Mouse (Mus musculus) heart, postnatal 36 days (tissue): ENCODE measurements around the gene Epc2. TPM values are rescaled to one million over a fixed set of nuclear protein-coding genes. Genes with fewer than 3 reads are reported as not detected.
"Not testable (repeated sequence)": the region's sequence is repeated elsewhere in the genome, so short reads cannot be mapped to it uniquely, and the experiment has no call there.

Experiments used
- DNase-seq, 2 experiments: peaks; one replicate each; pipeline ENCODE4 v3.0.0; 2021 to 2022
- intact Hi-C: fragments of 180-260 bp; cut with DNase I; formaldehyde crosslinking; loops from one replicate; pipeline ENCODE4 v1.15.1; 2025
- total RNA-seq, 2 experiments: library from RNA; stranded (reverse); gene quantifications; 2 replicates each; pipeline ENCODE4 v1.2.3; 2021

The Epc2 gene
- total RNA-seq, 2 experiments from 2014 or later = 19.9 to 22.6 TPM

- intact Hi-C loops = no loop called here
These were observed 19.9 kb downstream of the Epc2 start for GRCm38 (mm10) chr2:49471188-49471587.

GRCm38 (mm10) chr2:49471641-49472355 lies 20.5 kb downstream of the Epc2 start:
- intact Hi-C loops = no loop called here
- no peak for DNase-seq

More at GRCm38 (mm10) chr2:49471188-49471587, 19.9 kb downstream of the Epc2 start:
- DNase-seq = no peak

- DNase-seq = no peak
- intact Hi-C loops = no loop called here
These were observed 21.2 kb downstream of the Epc2 start for GRCm38 (mm10) chr2:49472443-49472842.

- intact Hi-C loops = no loop called here
- no peak for DNase-seq
These were observed 30.9 kb downstream of the Epc2 start for GRCm38 (mm10) chr2:49482146-49482545.

GRCm38 (mm10) chr2:49483382-49483781 lies 32.1 kb downstream of the Epc2 start:
- no peak for DNase-seq
- intact Hi-C loops = no loop called here

- intact Hi-C loops = no loop called here
- no peak for DNase-seq
These were observed 50.1 kb downstream of the Epc2 start for GRCm38 (mm10) chr2:49501435-49501834.

- peak; percentile 23 to 33 for DNase-seq
- intact Hi-C loops = no loop called here
These were observed 52.3 kb downstream of the Epc2 start for GRCm38 (mm10) chr2:49503596-49503995.

GRCm38 (mm10) chr2:49505151-49505550 lies 53.9 kb downstream of the Epc2 start:
- DNase-seq, intact Hi-C loops: not testable (repeated sequence)

- intact Hi-C loops = no loop called here
- DNase-seq = no peak
These were observed 59.5 kb downstream of the Epc2 start for GRCm38 (mm10) chr2:49510832-49511231.

- intact Hi-C loops = no loop called here
- DNase-seq = peak; percentile 28 to 42
These were observed 64.7 kb downstream of the Epc2 start for GRCm38 (mm10) chr2:49516011-49516410.

GRCm38 (mm10) chr2:49520409-49520808 lies 69.1 kb downstream of the Epc2 start:
- intact Hi-C loops = no loop called here

GRCm38 (mm10) chr2:49520989-49521388 lies 69.7 kb downstream of the Epc2 start:
- intact Hi-C loops = no loop called here
- no peak for DNase-seq

More at GRCm38 (mm10) chr2:49520409-49520808, 69.1 kb downstream of the Epc2 start:
- DNase-seq = no peak

- DNase-seq = no peak
- intact Hi-C loops = no loop called here
These were observed 70.3 kb downstream of the Epc2 start for GRCm38 (mm10) chr2:49521564-49521963.

- DNase-seq = no peak
These were observed 71.3 kb downstream of the Epc2 start for GRCm38 (mm10) chr2:49522578-49522977.

GRCm38 (mm10) chr2:49537147-49537546 lies 85.9 kb downstream of the Epc2 start:
- intact Hi-C loops = loop anchor here (5.0 kb wide), 1 partner anchor 85 kb away; the partner anchor contains the start of gene Epc2
- DNase-seq = no peak

More at GRCm38 (mm10) chr2:49522578-49522977, 71.3 kb downstream of the Epc2 start:
- intact Hi-C loops = no loop called here

GRCm38 (mm10) chr2:49538056-49538455 lies 86.8 kb downstream of the Epc2 start:
- intact Hi-C loops = loop anchor here (5.0 kb wide), 1 partner anchor 86 kb away; the partner anchor contains the start of gene Epc2
- no peak for DNase-seq

- intact Hi-C loops = loop anchor here (5.0 kb wide), 1 partner anchor 87 kb away; the partner anchor contains the start of gene Epc2
- no peak for DNase-seq
These were observed 88.5 kb downstream of the Epc2 start for GRCm38 (mm10) chr2:49539745-49540144.

- intact Hi-C loops = no loop called here
- no peak for DNase-seq
These were observed 96.5 kb downstream of the Epc2 start for GRCm38 (mm10) chr2:49547813-49548212.

- DNase-seq = no peak
- intact Hi-C loops = no loop called here
These were observed 97.2 kb downstream of the Epc2 start for GRCm38 (mm10) chr2:49548492-49548891.

- no peak for DNase-seq
- intact Hi-C loops = no loop called here
These were observed 101.8 kb downstream of the Epc2 start for GRCm38 (mm10) chr2:49553096-49553495.

- DNase-seq = no peak
- intact Hi-C loops = no loop called here
These were observed 106.1 kb downstream of the Epc2 start for GRCm38 (mm10) chr2:49557339-49557738.

- DNase-seq = no peak
- intact Hi-C loops = no loop called here
These were observed 107.1 kb downstream of the Epc2 start for GRCm38 (mm10) chr2:49558361-49558760.
